Mouse (Mus musculus): ENCODE data around the gene Dppa5a. TPM values are rescaled to one million over a fixed set of nuclear protein-coding genes. Genes with fewer than 3 reads are reported as not detected.
"Not testable (repeated sequence)": the region's sequence is repeated elsewhere in the genome, so short reads cannot be mapped to it uniquely, and the experiment has no call there.

Dppa5a gene
- polyA plus RNA-seq, 1 experiment from 2014 or later: not detected

DNA sequence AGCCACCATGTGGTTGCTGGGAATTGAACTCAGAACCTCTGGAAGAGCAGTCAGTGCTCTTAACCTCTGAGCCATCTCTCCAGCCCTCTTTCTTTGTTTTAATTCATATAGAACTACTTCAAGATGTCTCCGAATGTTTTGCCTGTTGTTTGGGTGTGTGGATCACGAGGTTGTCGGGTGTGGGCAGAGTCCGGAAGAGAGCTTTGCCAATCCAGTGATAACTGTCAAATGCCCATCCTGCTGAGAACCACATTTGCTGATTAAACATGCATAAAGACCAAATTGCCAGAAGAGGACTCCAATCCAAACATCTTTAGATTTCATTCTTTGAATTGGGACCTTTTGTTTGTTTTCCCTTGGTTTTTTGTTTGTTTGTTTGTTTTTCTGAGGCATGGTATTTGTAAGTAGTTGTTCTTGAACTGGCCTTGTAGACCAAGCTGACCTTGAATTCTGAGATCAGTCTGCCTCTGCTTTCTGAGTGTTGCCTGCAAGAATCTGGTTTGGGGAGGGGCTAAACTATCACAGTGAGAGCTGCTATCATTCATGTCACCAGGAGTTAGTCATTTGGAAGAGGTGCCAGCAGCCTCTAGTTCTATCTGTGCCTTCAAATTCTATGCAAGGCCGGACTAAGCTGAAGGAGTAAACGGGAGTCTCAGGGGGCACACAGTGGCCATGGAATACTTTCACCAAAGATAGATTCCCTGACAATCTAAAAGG is 16.3 kb downstream of the Dppa5a start:
- Histone ChIP-seq H3K79me2 (ENCODE audit: inconsistent target) (no peaks in the 10 kb centered on the region), H3K27ac (no peak overlapping the region), H3K4me3 (ENCODE audit: inconsistent target) (no peak overlapping the region), H3K36me3 (ENCODE audit: inconsistent target) (no peaks in the 10 kb centered on the region)
- WGBS (ENCODE audit: missing documents): 76% methylated on average over 6 of the region's 6 CpGs

DNA sequence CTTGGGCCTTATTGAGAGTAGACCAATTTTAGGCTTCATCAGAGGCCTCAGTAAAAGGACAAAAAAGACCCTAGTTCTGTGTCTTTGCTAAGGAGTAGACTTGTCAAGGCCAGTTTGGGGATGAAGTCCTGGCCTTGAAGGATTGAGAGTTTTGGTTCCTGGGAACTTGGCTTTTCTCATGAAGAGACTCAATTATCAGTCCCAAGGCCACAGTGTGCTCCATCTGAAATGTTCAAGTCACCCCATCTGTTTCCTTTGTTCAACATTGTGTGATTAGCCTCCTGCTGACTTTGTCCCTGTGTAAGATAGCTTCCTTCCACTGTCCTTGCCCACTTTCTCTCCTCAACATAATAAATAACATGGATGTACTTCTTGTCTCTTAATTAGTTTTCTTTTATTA is 18.0 kb downstream of the Dppa5a start:
- not testable (repeated sequence) for H3K27ac ChIP-seq; H3K4me3 ChIP-seq (ENCODE audit: inconsistent target); H3K36me3 ChIP-seq (ENCODE audit: inconsistent target); H3K79me2 ChIP-seq (ENCODE audit: inconsistent target)

DNA sequence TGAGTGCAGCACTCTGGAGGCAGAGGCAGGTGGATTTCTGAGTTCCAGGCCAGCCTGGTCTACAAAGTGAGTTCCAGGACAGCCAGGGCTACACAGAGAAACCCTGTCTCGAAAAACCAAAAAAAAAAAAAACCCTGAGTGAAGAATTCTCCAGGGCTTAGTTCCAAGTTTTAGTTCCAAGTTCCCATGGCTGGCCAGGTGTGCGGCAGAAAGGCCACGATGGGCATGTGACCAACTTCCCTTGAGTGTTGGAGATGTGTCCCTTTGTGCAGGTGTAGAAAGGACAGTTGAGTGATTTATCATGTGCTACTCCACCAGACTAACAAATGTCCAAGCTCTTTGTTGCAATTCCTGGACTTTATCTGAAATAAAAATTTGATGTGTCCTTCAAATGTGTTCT is 18.8 kb downstream of the Dppa5a start:
- not testable (repeated sequence) for H3K27ac ChIP-seq; H3K4me3 ChIP-seq (ENCODE audit: inconsistent target); H3K36me3 ChIP-seq (ENCODE audit: inconsistent target); H3K79me2 ChIP-seq (ENCODE audit: inconsistent target)
- 78% methylated on average over 2 of the region's 3 CpGs for WGBS (ENCODE audit: missing documents)

DNA sequence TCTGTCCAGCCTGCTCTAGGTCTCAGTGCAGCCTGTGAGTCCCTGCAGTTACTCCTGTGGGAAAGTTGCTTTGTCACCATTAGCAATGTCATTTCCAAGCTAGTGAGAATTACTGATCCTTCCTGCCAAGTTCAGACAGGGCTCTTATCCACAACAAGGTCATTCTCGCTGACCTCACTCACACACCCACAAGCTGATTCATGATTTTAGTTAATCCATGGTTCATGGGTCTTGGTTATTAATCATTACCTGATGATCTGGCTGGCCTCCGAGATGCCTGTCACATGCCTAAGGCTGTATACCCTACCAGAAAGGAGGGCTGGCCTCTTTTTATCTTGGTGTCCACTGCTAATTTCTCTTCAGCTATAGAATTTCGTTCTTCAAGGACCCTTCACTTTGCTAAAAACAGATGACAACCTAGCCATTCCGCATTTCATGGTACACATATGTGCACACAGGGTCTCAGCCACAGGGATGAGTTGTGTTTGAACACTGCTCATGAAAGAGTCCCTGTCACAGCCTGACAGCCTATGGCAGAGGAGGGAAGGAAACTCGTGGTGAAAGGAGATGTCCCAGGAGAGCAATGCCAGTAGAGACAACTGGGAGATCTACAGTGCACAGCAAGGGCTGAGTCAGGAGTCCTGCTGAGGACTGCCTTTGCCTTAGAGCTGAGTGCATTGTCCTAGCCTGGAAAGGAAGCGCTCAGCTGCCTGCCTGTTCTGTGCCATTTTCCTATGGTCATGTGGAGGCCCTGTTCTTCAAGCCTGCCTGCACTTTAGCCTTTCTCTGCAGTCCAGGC is 19.6 kb downstream of the Dppa5a start:
- H3K4me3 ChIP-seq (ENCODE audit: inconsistent target); H3K79me2 ChIP-seq (ENCODE audit: inconsistent target); H3K27ac ChIP-seq; H3K36me3 ChIP-seq (ENCODE audit: inconsistent target): not testable (repeated sequence)
- 72% methylated on average over 6 of the region's 6 CpGs for WGBS (ENCODE audit: missing documents)

DNA sequence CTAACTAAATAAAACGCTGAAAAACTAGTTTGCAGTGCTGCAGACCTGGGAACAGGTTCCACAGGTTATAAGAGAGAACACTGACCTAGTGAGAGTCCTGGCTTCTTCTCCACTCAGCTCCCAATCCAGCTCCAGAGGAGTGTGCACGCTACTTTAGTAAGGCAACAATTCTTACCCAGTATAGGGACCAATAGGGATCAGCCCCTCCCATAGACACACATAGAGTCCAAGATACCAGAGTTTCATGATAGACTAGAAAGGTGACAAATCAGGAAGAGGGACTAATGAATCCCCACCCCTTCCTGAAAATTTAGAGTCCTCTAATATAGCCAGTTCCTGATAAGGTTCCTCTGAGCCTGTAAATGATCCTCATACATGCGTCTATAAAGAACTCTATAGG is 21.0 kb downstream of the Dppa5a start:
- Histone ChIP-seq H3K4me3 (ENCODE audit: inconsistent target) (no peak overlapping the region), H3K27ac (no peak overlapping the region), H3K36me3 (ENCODE audit: inconsistent target) (no peaks in the 10 kb centered on the region), H3K79me2 (ENCODE audit: inconsistent target) (no peaks in the 10 kb centered on the region)
- WGBS (ENCODE audit: missing documents): 54% methylated on average over 3 of the region's 3 CpGs

DNA sequence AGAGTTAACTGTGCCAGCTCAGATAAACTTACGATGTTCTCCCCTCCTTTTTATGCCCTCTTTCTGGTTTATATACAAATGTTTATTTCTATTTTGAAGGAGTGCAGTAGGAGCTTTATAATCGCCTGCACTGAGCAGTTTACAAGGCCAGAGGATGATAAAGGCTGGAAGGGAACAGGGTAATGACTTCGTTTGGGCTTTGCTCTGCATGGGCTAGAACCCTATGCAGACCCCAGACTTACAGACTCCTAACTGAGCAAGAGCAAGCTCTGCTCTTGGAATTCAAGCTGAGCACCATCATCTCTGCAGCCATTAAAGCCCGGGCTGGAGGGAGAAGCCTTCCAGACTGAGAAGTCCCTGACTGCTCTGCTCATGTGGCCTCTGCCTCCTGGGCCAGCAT is 22.7 kb downstream of the Dppa5a start:
- 43% methylated on average over 1 of the region's 4 CpGs for WGBS (ENCODE audit: missing documents)
- not testable (repeated sequence) for H3K79me2 ChIP-seq (ENCODE audit: inconsistent target); H3K4me3 ChIP-seq (ENCODE audit: inconsistent target); H3K27ac ChIP-seq; H3K36me3 ChIP-seq (ENCODE audit: inconsistent target)

DNA sequence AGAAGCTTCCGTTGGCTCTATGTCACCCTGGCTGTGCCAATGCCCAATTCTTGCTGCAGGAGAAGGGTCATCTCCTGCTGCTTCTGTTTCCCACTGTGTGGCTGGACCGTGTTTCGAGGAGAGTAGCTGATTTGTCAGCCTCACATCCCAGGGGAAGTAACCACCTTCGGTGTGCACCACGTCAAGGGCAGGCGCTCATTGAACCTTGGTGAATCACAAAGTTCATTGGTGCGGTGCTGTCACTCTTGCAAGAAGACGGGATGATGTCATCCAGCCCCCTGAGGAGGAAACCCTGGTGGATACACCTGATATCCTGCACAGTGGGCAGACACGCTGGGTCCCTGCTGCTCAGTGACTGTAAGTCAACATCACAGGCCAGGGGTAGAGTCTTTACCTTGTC is 24.9 kb downstream of the Dppa5a start:
- not testable (repeated sequence) for H3K36me3 ChIP-seq (ENCODE audit: inconsistent target); H3K79me2 ChIP-seq (ENCODE audit: inconsistent target); H3K4me3 ChIP-seq (ENCODE audit: inconsistent target); H3K27ac ChIP-seq
- WGBS (ENCODE audit: missing documents): 88% methylated on average over 9 of the region's 9 CpGs

DNA sequence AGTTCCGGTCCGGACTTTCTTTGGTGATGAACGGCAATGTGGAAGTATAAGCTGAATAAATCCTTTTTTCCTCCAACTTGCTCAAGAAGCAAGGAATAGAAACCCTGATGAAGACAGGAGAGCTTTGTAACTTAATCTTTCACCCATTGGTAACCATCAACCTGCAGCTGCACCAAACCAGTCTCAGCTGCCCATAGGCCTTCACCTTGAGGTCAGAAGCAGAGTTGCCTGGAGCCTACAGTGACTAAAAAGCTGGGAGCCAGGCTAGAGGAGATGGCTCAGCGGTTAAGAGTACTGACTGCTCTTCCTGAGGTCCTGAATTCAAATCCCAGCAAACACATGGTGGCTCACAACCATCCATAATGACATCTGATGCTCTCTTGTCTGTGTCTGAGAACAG is 25.5 kb downstream of the Dppa5a start:
- H3K36me3 ChIP-seq (ENCODE audit: inconsistent target); H3K27ac ChIP-seq; H3K4me3 ChIP-seq (ENCODE audit: inconsistent target); H3K79me2 ChIP-seq (ENCODE audit: inconsistent target): not testable (repeated sequence)
- 100% methylated on average over 3 of the region's 4 CpGs for WGBS (ENCODE audit: missing documents)

DNA sequence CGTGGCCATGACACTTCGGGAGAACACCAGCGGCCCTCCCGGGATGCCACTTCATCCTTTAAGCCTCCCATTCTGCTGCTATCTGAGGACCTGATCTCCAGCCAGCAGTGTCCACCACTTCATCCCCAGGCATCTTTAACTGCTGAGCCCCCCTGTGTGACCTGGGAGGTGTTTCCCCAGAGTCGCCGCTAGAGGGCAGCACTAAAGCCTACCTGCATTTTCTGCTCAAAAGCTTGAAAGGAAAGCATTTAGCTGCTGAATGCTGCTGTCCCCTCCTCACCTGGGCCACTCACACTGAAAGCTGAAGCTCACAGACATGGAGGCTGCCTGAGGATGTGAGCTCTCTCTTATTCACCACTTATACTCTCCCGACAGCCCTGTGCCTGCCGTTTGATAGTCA is 27.7 kb downstream of the Dppa5a start:
- H3K79me2 ChIP-seq (ENCODE audit: inconsistent target); H3K27ac ChIP-seq; H3K4me3 ChIP-seq (ENCODE audit: inconsistent target); H3K36me3 ChIP-seq (ENCODE audit: inconsistent target): not testable (repeated sequence)
- 26% methylated on average over 8 of the region's 8 CpGs for WGBS (ENCODE audit: missing documents)

DNA sequence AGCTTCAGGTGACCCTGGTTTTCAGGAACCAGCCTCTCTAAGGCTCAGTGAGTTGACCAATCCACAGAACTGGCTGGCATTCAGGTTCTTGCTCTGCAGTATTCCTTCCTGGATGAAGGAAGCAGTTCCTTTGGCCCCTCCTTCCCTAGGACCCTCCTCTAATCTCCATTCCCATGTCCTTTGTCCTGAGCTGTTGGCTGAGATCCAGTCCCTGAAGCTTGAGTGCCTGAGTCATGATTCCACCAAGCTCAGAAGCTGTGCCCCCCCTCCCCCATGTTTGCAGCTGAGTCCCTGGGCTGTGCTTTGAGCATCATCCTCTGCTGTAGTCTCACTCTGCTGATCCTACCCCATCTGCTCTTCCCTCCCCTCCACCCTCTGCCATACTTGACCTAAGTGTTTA is 30.9 kb downstream of the Dppa5a start:
- not testable (repeated sequence) for H3K36me3 ChIP-seq (ENCODE audit: inconsistent target); H3K79me2 ChIP-seq (ENCODE audit: inconsistent target); H3K4me3 ChIP-seq (ENCODE audit: inconsistent target); H3K27ac ChIP-seq

DNA sequence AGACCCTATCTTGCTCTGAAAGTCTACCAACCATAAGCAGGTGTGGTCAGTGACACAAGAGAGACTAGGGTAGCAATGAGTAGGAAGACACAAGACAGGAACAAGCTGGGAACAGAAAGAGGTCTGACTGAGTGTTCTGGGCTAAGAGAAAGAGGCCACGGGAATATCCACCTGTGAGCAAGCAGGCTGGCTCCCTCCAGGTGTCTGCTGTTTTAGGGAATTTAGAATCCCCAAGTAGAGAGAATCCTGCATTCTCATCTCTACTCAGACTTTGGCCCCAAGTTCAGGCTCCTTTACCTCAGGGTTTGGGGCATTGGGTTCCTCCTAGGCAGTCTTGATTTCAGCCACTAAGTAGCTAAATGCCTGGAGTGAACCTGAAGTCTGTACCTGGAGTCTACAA is 40.7 kb downstream of the Dppa5a start, which contains the start of gene Omt2b:
Gene Omt2b (plus strand): TSS at position 301 of the 400 bp plus-strand sequence.
- H3K4me3 ChIP-seq (ENCODE audit: inconsistent target); H3K36me3 ChIP-seq (ENCODE audit: inconsistent target); H3K27ac ChIP-seq; H3K79me2 ChIP-seq (ENCODE audit: inconsistent target): not testable (repeated sequence)
- WGBS (ENCODE audit: missing documents): no CpG with 5 or more reads among the region's 1 CpGs

DNA sequence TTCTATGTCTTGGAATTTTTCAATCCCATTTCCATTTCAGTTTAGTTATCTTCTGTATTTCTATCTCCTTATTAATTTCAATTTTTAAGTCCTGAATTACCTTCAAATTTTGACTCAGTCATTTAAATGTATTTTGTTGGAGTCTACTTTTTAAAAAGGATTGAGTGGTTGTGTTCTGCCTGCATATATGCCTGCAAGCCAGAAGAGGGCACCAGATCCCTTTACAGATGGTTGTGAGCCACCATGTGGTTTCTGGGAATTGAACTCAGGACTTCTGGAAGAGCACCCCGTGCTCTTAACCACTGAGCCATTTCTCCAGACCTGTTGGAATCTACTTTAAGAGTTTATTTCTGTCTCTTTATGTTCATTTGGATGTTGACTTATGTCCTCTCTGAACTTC is 48.5 kb downstream of the Dppa5a start:
- WGBS (ENCODE audit: missing documents): 0% methylated on average over 1 of the region's 1 CpGs
- H3K36me3 ChIP-seq (ENCODE audit: inconsistent target): no peaks in the 10 kb centered on the region
- no peaks in the 10 kb centered on the region for H3K79me2 ChIP-seq (ENCODE audit: inconsistent target)

More for the DNA sequence above, 48.5 kb downstream of the Dppa5a start:
- Histone ChIP-seq H3K4me3 (ENCODE audit: inconsistent target) (no peak overlapping the region), H3K27ac (no peak overlapping the region)

Other genes with a start within 250 kb of the Dppa5a start
- not detected in 3 replicates for gene Gsta4, start 185.4 kb downstream of the Dppa5a start, polyA plus RNA-seq (2018)
- not detected in 3 replicates for gene Gsta1, start 137.5 kb downstream of the Dppa5a start, polyA plus RNA-seq (2018)
- not detected in 3 replicates for gene Gm3776, start 111.0 kb downstream of the Dppa5a start, polyA plus RNA-seq (2018)
- gene Gm10639, start 78.3 kb downstream of the Dppa5a start, polyA plus RNA-seq (2018): not detected in 3 replicates
- not detected in 3 replicates for gene Omt2a, start 53.4 kb downstream of the Dppa5a start, polyA plus RNA-seq (2018)
- not detected in 3 replicates for gene Omt2b, start 40.6 kb downstream of the Dppa5a start, polyA plus RNA-seq (2018)
- not detected in 3 replicates for gene Gsta2, start 12.4 kb downstream of the Dppa5a start, polyA plus RNA-seq (2018)
- gene Ooep, start 10.5 kb upstream of the Dppa5a start, polyA plus RNA-seq (2018): not detected in 3 replicates
- gene Ddx43, start 27.6 kb upstream of the Dppa5a start, polyA plus RNA-seq (2018): not detected in 3 replicates
- gene Cgas, start 75.1 kb upstream of the Dppa5a start, polyA plus RNA-seq (2018): 7.4 to 14.0 TPM (median 7.6 TPM) in 3 replicates
- gene Mto1, start 80.0 kb upstream of the Dppa5a start, polyA plus RNA-seq (2018): 14.3 to 17.0 TPM (median 16.3 TPM) in 3 replicates
- not detected in 3 replicates for gene Gm17324, start 80.6 kb upstream of the Dppa5a start, polyA plus RNA-seq (2018)
- 6,779 to 7,082 TPM (median 6,969 TPM) in 3 replicates for gene Eef1a1, start 121.0 kb upstream of the Dppa5a start, polyA plus RNA-seq (2018)
- 35.7 to 56.6 TPM (median 55.8 TPM) in 3 replicates for gene Slc17a5, start 219.9 kb upstream of the Dppa5a start, polyA plus RNA-seq (2018)
- gene Cd109, start 247.4 kb upstream of the Dppa5a start, polyA plus RNA-seq (2018): 1.9 to 5.9 TPM (median 4.9 TPM) in 3 replicates